Mouse (Mus musculus): ENCODE results near the gene Pias4. TPM values are rescaled to one million over a fixed set of nuclear protein-coding genes. Genes with fewer than 3 reads are reported as not detected.
A peak's percentile ranks its signal among the peaks of the same experiment; 100 is the strongest.

The Pias4 gene
- total RNA-seq, 2 experiments from 2014 or later: 25.8 to 26.5 TPM

GRCm38 (mm10) chr10:81138821-81139528 is 28.7 kb downstream of the Pias4 start:
- DNase-seq: no peak

GRCm38 (mm10) chr10:81138131-81138782 is 29.5 kb downstream of the Pias4 start:
- DNase-seq: peak; percentile 64

DNA sequence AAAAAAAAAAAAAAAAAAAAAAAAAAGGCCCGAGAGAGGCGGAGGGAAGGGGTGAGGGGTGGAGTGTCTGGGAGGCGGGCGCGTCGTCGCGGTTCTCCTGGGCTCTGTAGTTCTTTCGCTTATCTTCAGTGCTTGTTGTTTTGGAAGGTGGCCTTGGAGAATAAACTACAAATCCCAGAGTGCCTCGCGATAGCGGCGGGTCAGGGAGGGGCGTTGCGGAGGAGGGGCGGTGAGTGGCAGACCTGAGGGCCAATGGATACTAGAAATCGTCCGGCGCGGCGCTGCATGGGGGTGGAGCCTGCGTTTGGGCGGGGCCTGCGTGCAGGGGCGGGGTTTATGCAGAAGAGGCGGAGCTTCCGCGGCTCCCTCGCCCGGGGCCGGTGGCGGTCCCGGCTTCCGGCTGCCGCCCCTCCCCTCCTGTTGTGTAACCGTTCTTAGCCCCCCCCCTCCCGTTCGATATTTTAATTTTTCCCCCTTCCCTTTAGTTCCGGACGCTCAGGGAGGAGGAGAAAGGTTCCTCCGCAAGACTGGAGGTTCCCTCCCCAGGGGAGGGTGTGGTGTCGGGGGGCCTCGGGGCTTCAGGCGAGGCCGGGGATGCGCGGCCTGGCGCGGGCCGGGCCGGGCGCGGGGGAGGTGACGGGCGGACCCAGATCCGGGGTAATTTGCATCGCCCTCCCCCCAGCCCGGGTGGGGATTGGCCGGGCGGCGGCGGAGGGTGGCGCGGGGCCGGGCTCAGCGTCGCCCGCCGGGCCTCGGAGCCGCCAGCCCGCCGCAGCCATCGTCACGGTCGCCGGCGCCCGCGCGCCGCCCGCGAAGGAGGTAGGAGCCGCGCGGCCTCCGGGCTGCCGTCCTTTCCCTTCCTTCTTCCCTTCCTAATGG is 30.2 kb downstream of the Pias4 start:
- DNase-seq: peak; percentile 100

- DNase-seq: peak; percentile 89
Measured at GRCm38 (mm10) chr10:81136706-81137231, 31.0 kb downstream of the Pias4 start.

GRCm38 (mm10) chr10:81135831-81136705 is 31.7 kb downstream of the Pias4 start:
- peak; percentile 86 for DNase-seq

DNA sequence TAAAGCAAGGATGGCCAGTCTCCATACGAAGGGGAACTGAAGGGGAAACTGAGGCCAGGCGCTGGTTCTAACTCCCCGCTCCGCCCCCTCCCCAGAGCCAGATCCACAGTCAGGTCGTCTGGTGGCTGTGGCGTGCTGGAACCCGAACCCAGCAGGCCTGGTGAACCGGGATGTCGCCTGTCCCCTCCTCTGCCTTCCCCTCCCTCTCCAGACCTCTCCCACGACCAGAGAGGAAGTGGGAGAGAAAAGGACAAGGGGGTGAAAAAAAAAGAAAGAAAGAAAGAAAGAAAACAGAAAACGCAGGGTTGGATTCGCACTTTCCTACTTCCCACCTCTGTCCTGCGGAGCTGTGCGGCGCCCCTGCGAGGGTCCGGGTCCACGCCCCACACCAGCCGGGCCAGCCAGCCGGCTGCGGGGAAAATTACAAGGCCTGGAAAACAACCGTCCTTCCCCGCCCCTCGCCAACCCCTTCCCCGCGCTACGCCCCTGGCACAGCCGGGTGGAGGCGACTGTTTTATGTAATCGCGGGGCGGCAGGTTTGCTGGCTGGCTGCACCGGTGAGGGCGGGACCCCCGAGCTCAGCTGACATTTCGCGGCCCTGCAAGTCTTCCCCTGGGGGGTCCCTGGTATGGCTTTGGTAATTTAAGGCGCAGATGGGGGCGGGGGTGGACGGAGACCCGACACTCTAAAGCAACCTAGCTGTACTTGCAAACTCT is 32.6 kb downstream of the Pias4 start, which contains the start of gene Zbtb7a:
Gene Zbtb7a, plus strand, starts transcription at position 255 of the 716 bp plus-strand sequence.
- peak; percentile 69 for DNase-seq

DNA sequence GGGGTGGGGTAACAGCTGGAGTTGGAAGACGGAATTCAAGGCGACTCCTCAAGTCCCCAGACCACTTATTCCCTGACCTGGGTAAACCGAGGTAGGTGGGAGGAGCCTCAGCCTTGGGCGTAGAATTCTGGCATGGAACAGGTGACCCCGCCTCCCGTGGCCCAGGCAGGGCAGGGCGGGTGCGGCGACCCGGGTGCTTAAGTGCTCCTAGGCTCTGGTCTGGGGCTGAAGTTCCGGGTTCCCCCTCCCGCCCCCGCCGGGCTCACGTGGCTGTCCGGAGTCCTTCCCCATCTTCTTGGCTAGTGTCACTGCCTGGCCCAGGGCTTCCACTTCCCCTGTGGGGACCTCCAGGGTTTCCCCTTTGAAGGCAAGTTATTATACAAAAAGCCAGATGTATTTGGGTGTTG is 33.5 kb downstream of the Pias4 start:
- DNase-seq: peak; percentile 71

DNA sequence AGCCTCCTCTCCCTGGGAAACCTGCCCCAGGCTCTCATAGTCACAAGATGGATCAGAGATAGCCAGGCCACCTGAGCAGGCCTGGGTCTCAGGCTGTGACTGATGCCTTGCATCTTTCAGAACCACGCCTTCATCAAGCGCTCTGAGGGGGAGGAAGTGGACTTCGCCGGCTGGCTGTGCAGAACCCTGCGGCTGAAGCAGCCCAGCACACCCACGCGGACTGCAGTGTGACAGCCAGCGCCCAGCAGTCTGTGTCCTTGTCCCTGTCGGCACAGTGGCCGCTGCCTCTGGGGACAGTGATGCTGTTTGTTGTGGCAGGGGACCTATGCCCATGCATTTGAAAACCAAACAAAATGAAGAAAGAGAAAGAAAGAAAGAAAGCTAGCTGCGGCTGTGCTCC is 44.2 kb downstream of the Pias4 start:
- DNase-seq: no peak

GRCm38 (mm10) chr10:81122889-81123288 is 44.8 kb downstream of the Pias4 start:
- no peak for DNase-seq

GRCm38 (mm10) chr10:81120650-81121049 is 47.1 kb downstream of the Pias4 start:
- no peak for DNase-seq

DNA sequence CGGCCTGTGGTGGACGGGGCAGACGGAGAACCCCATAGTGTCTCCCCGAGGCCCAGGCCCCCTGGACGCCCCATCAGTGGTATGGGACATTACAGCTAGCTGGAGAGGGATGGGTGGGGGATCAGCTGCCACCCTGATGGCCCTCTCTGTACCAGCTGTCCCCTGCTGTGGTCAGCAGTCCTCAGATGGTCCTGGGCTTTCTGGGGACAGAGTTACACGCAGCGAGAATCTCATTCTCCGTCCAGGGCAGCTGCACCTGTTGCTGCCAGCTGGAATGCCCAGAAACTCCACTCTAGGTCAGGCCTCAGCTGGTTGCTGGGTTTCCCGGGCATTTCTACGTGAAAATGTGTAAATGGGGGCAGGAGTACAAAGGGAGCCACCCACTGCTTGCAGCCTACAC is 48.1 kb downstream of the Pias4 start:
- DNase-seq: no peak

- DNase-seq: no peak
Measured at GRCm38 (mm10) chr10:81112946-81113345, 54.8 kb downstream of the Pias4 start.

GRCm38 (mm10) chr10:81106113-81106721 is 61.5 kb downstream of the Pias4 start:
- peak; percentile 93 for DNase-seq

DNA sequence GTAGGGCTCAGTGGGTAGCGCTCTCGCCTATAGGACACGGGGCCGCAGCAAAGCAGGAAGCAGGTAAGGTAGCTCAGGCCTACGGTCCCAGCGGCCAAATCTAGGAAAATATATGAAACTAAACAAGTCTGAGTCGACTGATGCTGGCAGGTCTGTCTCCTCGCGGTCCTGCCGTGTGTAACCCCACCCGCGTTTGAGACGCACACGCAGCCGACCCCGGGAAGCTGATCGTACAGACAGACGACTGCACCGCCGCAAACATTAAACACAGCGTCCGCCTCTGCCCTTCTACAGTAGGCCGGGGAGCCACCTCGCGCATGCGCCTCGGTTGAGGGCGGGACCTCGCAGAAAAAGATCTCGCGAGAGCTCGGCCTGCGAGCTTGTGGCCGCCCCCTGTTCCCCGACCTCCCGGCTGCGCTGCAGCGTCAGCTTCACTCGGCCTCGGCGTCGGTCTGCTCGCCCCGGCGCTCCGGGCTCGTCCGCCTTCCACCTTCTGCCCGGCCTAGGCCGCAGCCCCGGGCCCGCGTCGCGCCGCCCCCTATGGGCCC is 62.1 kb downstream of the Pias4 start, which contains the start of gene Map2k2:
Gene Map2k2, plus strand, starts transcription at position 351 of the 548 bp plus-strand sequence.
- DNase-seq: peak; percentile 98

Small RNA genes lying within 50 kb of the gene (microRNA-seq; reads per million reads assigned to microRNA genes)
- gene Mir5615-1 (not detected), gene Mir5615-2 (not detected)

Other genes starting within 250 kb of the Pias4 start
- 10 to 100 TPM; 14.5 to 16.5 TPM for gene Lmnb2, start 249.7 kb downstream of the Pias4 start, total RNA-seq (2021)
- gene Gadd45b, start 237.8 kb downstream of the Pias4 start, total RNA-seq (2021): 10 to 100 TPM; 11.7 to 44.5 TPM
- 1 to 10 TPM; 5.4 to 6.4 TPM for gene Gng7, start 153.0 kb downstream of the Pias4 start, total RNA-seq (2021)
- 1 to 10 TPM; 2.8 to 3.4 TPM for gene Diras1, start 142.3 kb downstream of the Pias4 start, total RNA-seq (2021)
- 10 to 100 TPM; 28.5 to 32.8 TPM for gene Slc39a3, start 130.5 kb downstream of the Pias4 start, total RNA-seq (2021)
- gene Sgta, start 107.7 kb downstream of the Pias4 start, total RNA-seq (2021): 100 to 1,000 TPM; 190 to 191 TPM
- 10 to 100 TPM; 31.8 to 42.4 TPM for gene Thop1, start 97.9 kb downstream of the Pias4 start, total RNA-seq (2021)
- gene Creb3l3, start 69.0 kb downstream of the Pias4 start, total RNA-seq (2021): 10 to 100 TPM; 18.1 to 42.6 TPM
- gene Map2k2, start 62.0 kb downstream of the Pias4 start, total RNA-seq (2021): 100 to 1,000 TPM; 151 to 161 TPM
- 10 to 100 TPM; 61.1 to 66.6 TPM for gene Zbtb7a, start 32.7 kb downstream of the Pias4 start, total RNA-seq (2021)
- 1,000 to 10,000 TPM; 1,466 to 1,521 TPM for gene Eef2, start 8.7 kb upstream of the Pias4 start, total RNA-seq (2021)
- gene Dapk3, start 15.1 kb upstream of the Pias4 start, total RNA-seq (2021): 10 to 100 TPM; 55.3 to 55.6 TPM
- gene 4930442H23Rik, start 15.9 kb upstream of the Pias4 start, total RNA-seq (2021): not detected
- gene Nmrk2, start 34.1 kb upstream of the Pias4 start, total RNA-seq (2021): 1 to 10 TPM in 1 of 2 experiments, under 1 TPM in 1; 0.15 to 4.9 TPM
- gene Atcay, start 62.9 kb upstream of the Pias4 start, total RNA-seq (2021): 1 to 10 TPM; 2.5 to 4.6 TPM
- gene Zfr2, start 65.2 kb upstream of the Pias4 start, total RNA-seq (2021): 10 to 100 TPM in 1 of 2 experiments, 1 to 10 TPM in 1; 7.4 to 11.9 TPM
- 1 to 10 TPM; 1.8 to 2.1 TPM for gene Matk, start 85.0 kb upstream of the Pias4 start, total RNA-seq (2021)
- 100 to 1,000 TPM; 109 to 111 TPM for gene Mrpl54, start 99.0 kb upstream of the Pias4 start, total RNA-seq (2021)
- 10 to 100 TPM; 79.8 to 83.8 TPM for gene Apba3, start 99.0 kb upstream of the Pias4 start, total RNA-seq (2021)
- 1 to 10 TPM; 1.9 to 3.0 TPM for gene Tjp3, start 123.7 kb upstream of the Pias4 start, total RNA-seq (2021)
- 10 to 100 TPM; 39.2 to 48.9 TPM for gene Pip5k1c, start 125.0 kb upstream of the Pias4 start, total RNA-seq (2021)
- gene Cactin, start 153.2 kb upstream of the Pias4 start, total RNA-seq (2021): 10 to 100 TPM; 29.4 to 35.4 TPM
- gene Tbxa2r, start 160.8 kb upstream of the Pias4 start, total RNA-seq (2021): 10 to 100 TPM; 24.5 to 31.8 TPM
- gene Gipc3, start 175.3 kb upstream of the Pias4 start, total RNA-seq (2021): 1 to 10 TPM; 3.6 to 4.0 TPM
- gene Hmg20b, start 182.6 kb upstream of the Pias4 start, total RNA-seq (2021): 10 to 100 TPM; 81.2 to 97.5 TPM
- 10 to 100 TPM; 17.8 to 22.8 TPM for gene Mfsd12, start 189.6 kb upstream of the Pias4 start, total RNA-seq (2021)
- gene 4930404N11Rik, start 197.9 kb upstream of the Pias4 start, total RNA-seq (2021): 1 to 10 TPM; 1.1 to 2.3 TPM
- 10 to 100 TPM; 42.1 to 51.7 TPM for gene Fzr1, start 210.6 kb upstream of the Pias4 start, total RNA-seq (2021)
- 10 to 100 TPM; 52.8 to 54.2 TPM for gene Dohh, start 216.5 kb upstream of the Pias4 start, total RNA-seq (2021)
- 1 to 10 TPM; 1.1 to 1.6 TPM for gene Gm48551, start 216.5 kb upstream of the Pias4 start, total RNA-seq (2021)
- gene Gm48552, start 221.1 kb upstream of the Pias4 start, total RNA-seq (2021): 1 to 10 TPM in 1 of 2 experiments, under 1 TPM in 1; 0.45 to 1.9 TPM
- 1 to 10 TPM; 1.2 to 1.6 TPM for gene Smim24, start 225.1 kb upstream of the Pias4 start, total RNA-seq (2021)

Data from adrenal gland, postnatal 10 days (tissue).